Mouse (Mus musculus) MN1 (cell line): ENCODE data around the gene 1700020A23Rik.
A peak's percentile ranks its signal among the peaks of the same experiment; 100 is the strongest.

ENCODE experiments used
- DNase-seq: peaks from one replicate; pipeline ENCODE4 v3.0.0-alpha.2; 2016; ENCODE audit warnings: low spot score

1700020A23Rik gene

GRCm38 (mm10) chr2:130411558-130412495 is 6.8 kb downstream of the 1700020A23Rik start:
- DNase-seq: peak; percentile 83

GRCm38 (mm10) chr2:130412775-130413174 is 7.7 kb downstream of the 1700020A23Rik start:
- no peak for DNase-seq

- DNase-seq: no peak
These were observed 9.2 kb downstream of the 1700020A23Rik start for GRCm38 (mm10) chr2:130414094-130414856.

GRCm38 (mm10) chr2:130421781-130422620 is 16.9 kb downstream of the 1700020A23Rik start:
- no peak for DNase-seq

GRCm38 (mm10) chr2:130423397-130424125 is 18.5 kb downstream of the 1700020A23Rik start:
- peak; percentile 81 for DNase-seq

GRCm38 (mm10) chr2:130424126-130424853 is 19.2 kb downstream of the 1700020A23Rik start, which contains the start of the genes Vps16 and Pced1a:
TSS of gene Vps16 (plus strand) at chr2:130424339.
TSS of gene Pced1a (minus strand) at chr2:130424701.
- peak; percentile 89 for DNase-seq

- peak; percentile 55 for DNase-seq
These were observed 20.1 kb downstream of the 1700020A23Rik start for GRCm38 (mm10) chr2:130425112-130425511.

- DNase-seq: no peak
These were observed 24.8 kb downstream of the 1700020A23Rik start for GRCm38 (mm10) chr2:130429851-130430250.

GRCm38 (mm10) chr2:130430484-130430883 is 25.4 kb downstream of the 1700020A23Rik start:
- no peak for DNase-seq

GRCm38 (mm10) chr2:130432157-130432556 is 27.1 kb downstream of the 1700020A23Rik start:
- DNase-seq: no peak

GRCm38 (mm10) chr2:130433152-130433551 is 28.1 kb downstream of the 1700020A23Rik start:
- DNase-seq: peak; percentile 43

GRCm38 (mm10) chr2:130436769-130437168 is 31.7 kb downstream of the 1700020A23Rik start:
- DNase-seq: no peak

- no peak for DNase-seq
These were observed 33.8 kb downstream of the 1700020A23Rik start for GRCm38 (mm10) chr2:130438861-130439260.

GRCm38 (mm10) chr2:130439840-130440480 is 34.9 kb downstream of the 1700020A23Rik start:
- no peak for DNase-seq

GRCm38 (mm10) chr2:130442162-130442561 is 37.1 kb downstream of the 1700020A23Rik start:
- no peak for DNase-seq

- no peak for DNase-seq
These were observed 43.4 kb downstream of the 1700020A23Rik start for GRCm38 (mm10) chr2:130448449-130448848.

GRCm38 (mm10) chr2:130449021-130449793 is 44.1 kb downstream of the 1700020A23Rik start:
- peak; percentile 64 for DNase-seq

GRCm38 (mm10) chr2:130449794-130450433 is 44.9 kb downstream of the 1700020A23Rik start, which contains the start of gene Ptpra:
TSS of gene Ptpra (plus strand) at chr2:130450278.
- DNase-seq: peak; percentile 88
